Mouse (Mus musculus): ENCODE measurements around the gene Ppp1r15a. TPM values are rescaled to one million over a fixed set of nuclear protein-coding genes. Genes with fewer than 3 reads are reported as not detected.
"Not testable (repeated sequence)": the region's sequence is repeated elsewhere in the genome, so short reads cannot be mapped to it uniquely, and the experiment has no call there.

Gene Ppp1r15a
- polyA plus RNA-seq, 1 experiment, result 543 TPM

- no peak for TF ChIP-seq TAL1 (IDR thresholded peaks at IDR 0.05; ENCODE audit: low read length)
- TF ChIP-seq GATA1 (IDR thresholded peaks at IDR 0.05; ENCODE audit: low read length), result no peak
- Histone ChIP-seq H3K36me3 (ENCODE audit: control insufficient read depth) (no peaks in the 10 kb centered on the region), H3K9me3 (ENCODE audit: control insufficient read depth, low read length) (no peaks in the 10 kb centered on the region), H3K4me1 (ENCODE audit: control insufficient read depth) (peaks cover 5% of the 10 kb centered on the region), H3K4me3 (replicated peaks) (peak overlapping the region; percentile 45), H3K27me3 (ENCODE audit: control insufficient read depth) (peaks cover 32% of the 10 kb centered on the region)
These were observed 12.3 kb upstream of the Ppp1r15a start for GRCm38 (mm10) chr7:45538163-45539041.

GRCm38 (mm10) chr7:45537602-45538001 is 11.5 kb upstream of the Ppp1r15a start:
- no peaks in the 10 kb centered on the region for H3K9me3 ChIP-seq (ENCODE audit: control insufficient read depth, low read length)
- H3K36me3 ChIP-seq (ENCODE audit: control insufficient read depth), result no peaks in the 10 kb centered on the region
- no peak for TF ChIP-seq GATA1 (IDR thresholded peaks at IDR 0.05; ENCODE audit: low read length)
- TF ChIP-seq TAL1 (IDR thresholded peaks at IDR 0.05; ENCODE audit: low read length), result no peak
- H3K4me1 ChIP-seq (ENCODE audit: control insufficient read depth), result peaks cover 5% of the 10 kb centered on the region
- peaks cover 32% of the 10 kb centered on the region for H3K27me3 ChIP-seq (ENCODE audit: control insufficient read depth)
- no peak overlapping the region for H3K4me3 ChIP-seq (replicated peaks)

DNA sequence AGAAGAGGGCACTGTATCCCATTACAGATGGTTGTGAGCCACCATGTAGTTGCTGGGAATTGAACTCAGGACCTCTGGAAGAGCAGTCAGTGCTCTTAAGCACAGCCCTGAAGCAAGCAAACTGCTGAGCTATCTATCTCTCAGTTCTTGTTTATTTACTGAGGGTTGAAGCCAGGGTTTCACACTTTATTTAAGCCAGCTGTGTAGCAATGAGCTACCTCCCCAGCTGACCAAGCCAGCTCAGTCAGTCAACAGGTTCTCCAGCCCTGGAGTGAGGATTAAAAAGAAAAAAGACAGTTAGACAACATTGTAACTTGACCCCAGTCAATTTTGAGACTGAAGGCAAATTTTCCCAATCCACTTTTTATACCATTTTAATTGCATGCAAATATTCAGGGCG is 9.6 kb upstream of the Ppp1r15a start:
- TF ChIP-seq TAL1 (IDR thresholded peaks at IDR 0.05; ENCODE audit: low read length), result no peak
- no peak for TF ChIP-seq GATA1 (IDR thresholded peaks at IDR 0.05; ENCODE audit: low read length)
- Histone ChIP-seq H3K36me3 (ENCODE audit: control insufficient read depth) (no peaks in the 10 kb centered on the region), H3K4me1 (ENCODE audit: control insufficient read depth) (peaks cover 5% of the 10 kb centered on the region), H3K27me3 (ENCODE audit: control insufficient read depth) (peaks cover 41% of the 10 kb centered on the region), H3K4me3 (replicated peaks) (no peak overlapping the region), H3K9me3 (ENCODE audit: control insufficient read depth, low read length) (no peaks in the 10 kb centered on the region)

- H3K36me3 ChIP-seq (ENCODE audit: control insufficient read depth), result peaks cover 3% of the 10 kb centered on the region
- peaks cover 34% of the 10 kb centered on the region for H3K27me3 ChIP-seq (ENCODE audit: control insufficient read depth)
- peaks cover 18% of the 10 kb centered on the region for H3K4me1 ChIP-seq (ENCODE audit: control insufficient read depth)
- H3K4me3 ChIP-seq (replicated peaks), result no peak overlapping the region
- no peaks in the 10 kb centered on the region for H3K9me3 ChIP-seq (ENCODE audit: control insufficient read depth, low read length)
- TF ChIP-seq GATA1 (IDR thresholded peaks at IDR 0.05; ENCODE audit: low read length) (no peak), TAL1 (IDR thresholded peaks at IDR 0.05; ENCODE audit: low read length) (no peak)
These were observed 4.6 kb upstream of the Ppp1r15a start for GRCm38 (mm10) chr7:45530643-45531042.

DNA sequence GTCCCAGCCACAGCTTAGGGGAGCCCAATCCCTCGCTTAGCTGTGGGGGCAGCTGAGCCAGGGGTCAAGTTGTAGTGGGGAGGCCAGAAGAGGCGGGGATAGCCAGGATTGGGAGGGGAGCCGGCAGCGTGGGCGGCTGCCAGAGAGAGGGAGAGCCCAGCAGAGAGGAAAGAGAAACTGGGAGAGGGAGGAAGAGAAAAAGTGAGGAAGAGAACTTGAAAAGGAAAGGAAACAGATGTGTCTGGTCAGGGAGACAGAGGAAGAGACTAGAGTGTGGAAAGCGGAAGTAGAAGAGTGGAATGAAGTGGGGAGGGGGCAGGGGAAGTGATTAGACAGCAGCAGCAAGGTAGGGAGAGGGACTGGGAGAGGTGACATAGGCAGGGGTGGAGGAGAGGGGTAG is 3.4 kb upstream of the Ppp1r15a start:
- Histone ChIP-seq H3K4me1 (ENCODE audit: control insufficient read depth) (peaks cover 18% of the 10 kb centered on the region), H3K27me3 (ENCODE audit: control insufficient read depth) (peaks cover 34% of the 10 kb centered on the region), H3K36me3 (ENCODE audit: control insufficient read depth) (peaks cover 15% of the 10 kb centered on the region), H3K9me3 (ENCODE audit: control insufficient read depth, low read length) (peaks cover under 1% of the 10 kb centered on the region; the same call in 1 of the 2 replicates), H3K4me3 (replicated peaks) (no peak overlapping the region)
- TF ChIP-seq GATA1 (IDR thresholded peaks at IDR 0.05; ENCODE audit: low read length), result no peak
- TF ChIP-seq TAL1 (IDR thresholded peaks at IDR 0.05; ENCODE audit: low read length), result no peak

GRCm38 (mm10) chr7:45527169-45527568 is 1.1 kb upstream of the Ppp1r15a start:
- H3K27me3 ChIP-seq (ENCODE audit: control insufficient read depth), result peaks cover 34% of the 10 kb centered on the region
- H3K9me3 ChIP-seq (ENCODE audit: control insufficient read depth, low read length), result not testable (repeated sequence)
- H3K4me3 ChIP-seq (replicated peaks), result peak overlapping the region; percentile 87
- peaks cover 38% of the 10 kb centered on the region for H3K36me3 ChIP-seq (ENCODE audit: control insufficient read depth)
- peaks cover 26% of the 10 kb centered on the region for H3K4me1 ChIP-seq (ENCODE audit: control insufficient read depth)

GRCm38 (mm10) chr7:45526474-45527120 is 529 bp upstream of the Ppp1r15a start:
- H3K36me3 ChIP-seq (ENCODE audit: control insufficient read depth), result peaks cover 44% of the 10 kb centered on the region
- H3K27me3 ChIP-seq (ENCODE audit: control insufficient read depth), result peaks cover 28% of the 10 kb centered on the region
- TF ChIP-seq TAL1 (IDR thresholded peaks at IDR 0.05; ENCODE audit: low read length) (no peak), GATA1 (IDR thresholded peaks at IDR 0.05; ENCODE audit: low read length) (no peak)
- peaks cover 4% of the 10 kb centered on the region for H3K9me3 ChIP-seq (ENCODE audit: control insufficient read depth, low read length)
- H3K4me3 ChIP-seq (replicated peaks), result peak overlapping the region; percentile 87
- peaks cover 32% of the 10 kb centered on the region for H3K4me1 ChIP-seq (ENCODE audit: control insufficient read depth)

GRCm38 (mm10) chr7:45524841-45525621 is 1.0 kb downstream of the Ppp1r15a start:
- Histone ChIP-seq H3K9me3 (ENCODE audit: control insufficient read depth, low read length) (peaks cover 4% of the 10 kb centered on the region), H3K27me3 (ENCODE audit: control insufficient read depth) (peaks cover 16% of the 10 kb centered on the region), H3K4me3 (replicated peaks) (peak overlapping the region; percentile 87), H3K4me1 (ENCODE audit: control insufficient read depth) (peaks cover 42% of the 10 kb centered on the region), H3K36me3 (ENCODE audit: control insufficient read depth) (peaks cover 57% of the 10 kb centered on the region)
- TF ChIP-seq GATA1 (IDR thresholded peaks at IDR 0.05; ENCODE audit: low read length) (peak; percentile 95), TAL1 (IDR thresholded peaks at IDR 0.05; ENCODE audit: low read length) (peak; percentile 100)

Measured in erythroblast, embryonic 14.5 days (primary cell).